Mouse (Mus musculus): ENCODE measurements at regions not wholly inside any gene's neighbourhood (a gene's known extent, or its start where the extent isn't known, plus 50 kb on each side); places are given as distances from the start of the nearest gene placed in this dataset.
A peak's percentile ranks its signal among the peaks of the same experiment; 100 is the strongest.
"Not testable (repeated sequence)": the region's sequence is repeated elsewhere in the genome, so short reads cannot be mapped to it uniquely, and the experiment has no call there.

DNA sequence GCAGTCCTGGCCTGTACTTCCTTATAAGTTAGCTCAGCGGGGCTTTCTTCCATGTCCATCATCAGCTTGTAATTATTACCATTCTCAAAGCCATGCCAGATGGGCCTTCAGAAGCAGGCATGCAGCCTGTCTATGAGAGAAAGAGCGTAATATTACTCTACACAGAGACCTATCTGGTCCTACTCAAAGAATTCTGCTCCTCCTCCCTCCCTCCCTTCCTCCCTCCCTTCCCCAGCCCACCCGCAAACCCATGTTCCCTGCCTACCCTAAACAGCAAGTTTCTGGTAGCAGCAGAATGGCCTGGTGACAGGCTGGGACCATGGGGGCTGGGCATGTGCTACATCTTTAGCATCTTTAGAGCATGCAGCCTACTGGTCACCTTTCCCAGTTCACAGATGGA, 184.9 kb upstream of the Cdkn3 start:
- Histone ChIP-seq H3K4me3 (ENCODE audit: insufficient read depth, low read length) (no peak overlapping the region), H3K27ac (ENCODE audit: insufficient read depth, low read length) (no peak overlapping the region), H3K4me1 (ENCODE audit: control insufficient read depth, insufficient read depth, low read length) (no peaks in the 10 kb centered on the region; the same call in 1 of the 2 replicates)
- TF ChIP-seq POLR2A (IDR thresholded peaks at IDR 0.05; ENCODE audit: extremely low read depth, insufficient read depth, low read length), result no peak

- no peak overlapping the region for H3K27ac ChIP-seq (ENCODE audit: insufficient read depth, low read length)
- no peak overlapping the region for H3K4me3 ChIP-seq (ENCODE audit: insufficient read depth, low read length)
- TF ChIP-seq CTCF (IDR thresholded peaks at IDR 0.05; ENCODE audit: extremely low read depth, insufficient read depth, low read length) (no peak), POLR2A (IDR thresholded peaks at IDR 0.05; ENCODE audit: extremely low read depth, insufficient read depth, low read length) (no peak)
- no peaks in the 10 kb centered on the region; the same call in 1 of the 2 replicates for H3K4me1 ChIP-seq (ENCODE audit: control insufficient read depth, insufficient read depth, low read length)
Observed at GRCm38 (mm10) chr14:46573401-46573800, 182.9 kb upstream of the Bmp4 start.

DNA sequence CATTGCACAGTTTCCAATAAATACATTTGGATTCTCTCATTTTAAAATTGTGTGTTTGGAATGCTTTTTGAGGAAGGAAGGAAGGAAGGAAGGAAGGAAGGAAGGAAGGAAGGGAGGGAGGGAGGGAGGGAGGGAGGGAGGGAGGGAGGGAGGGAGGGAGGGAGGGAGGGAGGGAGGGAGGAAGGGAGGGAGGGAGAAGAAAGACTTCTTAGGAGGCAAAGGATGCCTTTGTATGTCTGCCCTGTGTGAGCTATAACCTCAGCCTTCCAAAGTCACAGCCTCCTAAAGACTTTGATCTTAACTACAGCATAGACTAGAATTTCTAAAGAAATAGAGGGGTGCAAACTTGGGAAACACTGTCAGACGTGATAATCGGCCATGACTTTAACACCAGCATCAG, 182.5 kb upstream of the Bmp4 start:
- H3K27ac ChIP-seq (ENCODE audit: insufficient read depth, low read length); H3K4me1 ChIP-seq (ENCODE audit: control insufficient read depth, insufficient read depth, low read length): not testable (repeated sequence)

GRCm38 (mm10) chr14:46571841-46572240, 181.4 kb upstream of the Bmp4 start:
- no peaks in the 10 kb centered on the region; the same call in 1 of the 2 replicates for H3K4me1 ChIP-seq (ENCODE audit: control insufficient read depth, insufficient read depth, low read length)
- TF ChIP-seq CTCF (IDR thresholded peaks at IDR 0.05; ENCODE audit: extremely low read depth, insufficient read depth, low read length) (no peak), POLR2A (IDR thresholded peaks at IDR 0.05; ENCODE audit: extremely low read depth, insufficient read depth, low read length) (no peak)
- no peak overlapping the region for H3K4me3 ChIP-seq (ENCODE audit: insufficient read depth, low read length)
- no peak overlapping the region for H3K27ac ChIP-seq (ENCODE audit: insufficient read depth, low read length)

More for the DNA sequence above, 182.5 kb upstream of the Bmp4 start:
- not testable (repeated sequence) for H3K4me3 ChIP-seq (ENCODE audit: insufficient read depth, low read length)

DNA sequence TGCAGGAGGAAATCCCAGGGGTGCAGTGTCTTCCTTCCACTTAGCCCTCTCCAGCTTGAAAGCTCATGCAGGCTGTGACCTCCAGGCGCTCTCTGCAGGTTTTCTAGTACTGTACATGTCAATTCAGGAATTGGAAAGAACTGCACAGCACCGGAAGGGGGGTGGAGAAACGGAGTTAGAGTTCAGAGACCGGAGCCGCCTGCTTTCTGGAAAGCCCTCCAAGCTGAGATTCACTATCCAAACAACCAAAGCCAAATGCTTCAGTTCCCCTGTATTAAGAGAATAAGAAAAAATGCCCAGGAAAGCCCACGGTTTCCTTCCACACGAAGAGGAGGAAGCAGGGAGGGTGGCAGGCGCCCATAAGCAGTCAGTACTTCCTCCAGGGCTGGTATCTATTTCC, 178.8 kb upstream of the Bmp4 start:
- H3K4me3 ChIP-seq (ENCODE audit: insufficient read depth, low read length), result no peak overlapping the region
- no peak overlapping the region for H3K27ac ChIP-seq (ENCODE audit: insufficient read depth, low read length)
- TF ChIP-seq CTCF (IDR thresholded peaks at IDR 0.05; ENCODE audit: extremely low read depth, insufficient read depth, low read length), result no peak
- no peak for TF ChIP-seq POLR2A (IDR thresholded peaks at IDR 0.05; ENCODE audit: extremely low read depth, insufficient read depth, low read length)
- H3K4me1 ChIP-seq (ENCODE audit: control insufficient read depth, insufficient read depth, low read length), result no peaks in the 10 kb centered on the region; the same call in 1 of the 2 replicates

DNA sequence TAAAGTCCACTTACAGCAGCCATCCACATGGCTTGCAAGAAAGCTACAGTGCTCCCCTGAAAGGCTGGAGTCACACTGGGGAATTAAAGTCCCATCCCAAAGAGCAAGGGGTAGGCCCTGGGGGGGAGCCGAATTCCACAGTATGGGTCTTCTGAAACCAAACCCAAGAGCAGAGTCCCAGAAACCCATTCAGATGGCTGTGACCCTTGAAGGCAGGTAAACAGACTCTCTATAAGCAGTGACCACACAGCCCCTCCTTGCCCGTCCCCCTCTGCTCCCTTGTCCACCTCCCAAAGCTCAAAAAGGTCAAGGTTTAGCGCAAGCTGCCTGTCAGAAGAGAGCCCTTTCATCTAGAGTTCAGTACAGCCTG, 176.9 kb upstream of the Bmp4 start:
- TF ChIP-seq CTCF (IDR thresholded peaks at IDR 0.05; ENCODE audit: extremely low read depth, insufficient read depth, low read length) (no peak), POLR2A (IDR thresholded peaks at IDR 0.05; ENCODE audit: extremely low read depth, insufficient read depth, low read length) (no peak)
- no peak overlapping the region for H3K4me3 ChIP-seq (ENCODE audit: insufficient read depth, low read length)
- no peak overlapping the region for H3K27ac ChIP-seq (ENCODE audit: insufficient read depth, low read length)
- H3K4me1 ChIP-seq (ENCODE audit: control insufficient read depth, insufficient read depth, low read length), result no peaks in the 10 kb centered on the region; the same call in 1 of the 2 replicates

DNA sequence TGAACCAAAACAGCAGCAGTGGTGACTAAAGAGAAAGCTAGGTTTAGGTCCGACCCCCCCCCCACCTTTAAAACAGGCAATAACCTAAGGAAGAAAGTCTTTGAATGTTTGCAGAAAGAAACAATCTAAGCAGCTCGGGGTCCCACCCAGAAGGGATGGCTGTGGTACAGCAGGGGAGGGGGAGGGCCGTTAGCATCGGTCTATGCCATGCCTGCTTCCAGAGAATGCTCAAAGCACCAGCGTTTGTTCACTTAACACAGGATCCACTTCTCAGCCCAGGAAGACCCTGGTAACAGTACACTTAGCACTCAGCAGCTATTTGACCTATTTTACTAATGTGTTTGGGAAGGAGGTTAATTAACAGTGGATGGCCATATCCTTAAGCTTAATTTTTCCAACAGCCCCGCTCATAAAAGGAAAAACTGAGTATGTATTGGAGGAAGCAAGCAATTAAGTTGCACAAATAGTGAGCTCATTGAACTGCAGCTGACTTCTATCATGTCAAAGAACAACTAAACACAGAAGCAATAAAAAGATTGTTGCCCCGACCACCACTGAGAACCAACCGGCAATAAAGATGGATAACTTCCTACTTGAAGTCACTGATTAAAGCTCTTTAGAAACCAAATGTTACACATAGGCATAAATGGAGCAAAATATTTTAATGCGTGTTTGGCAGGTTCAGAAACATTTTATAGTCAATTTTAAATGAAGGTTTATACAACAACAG, 176.4 kb upstream of the Bmp4 start:
- no peak overlapping the region for H3K4me3 ChIP-seq (ENCODE audit: insufficient read depth, low read length)
- TF ChIP-seq POLR2A (IDR thresholded peaks at IDR 0.05; ENCODE audit: extremely low read depth, insufficient read depth, low read length) (no peak), CTCF (IDR thresholded peaks at IDR 0.05; ENCODE audit: extremely low read depth, insufficient read depth, low read length) (no peak)
- no peaks in the 10 kb centered on the region; the same call in 1 of the 2 replicates for H3K4me1 ChIP-seq (ENCODE audit: control insufficient read depth, insufficient read depth, low read length)
- H3K27ac ChIP-seq (ENCODE audit: insufficient read depth, low read length), result no peak overlapping the region

GRCm38 (mm10) chr14:46564998-46565397, 174.5 kb upstream of the Bmp4 start:
- H3K4me3 ChIP-seq (ENCODE audit: insufficient read depth, low read length), result no peak overlapping the region
- TF ChIP-seq POLR2A (IDR thresholded peaks at IDR 0.05; ENCODE audit: extremely low read depth, insufficient read depth, low read length) (no peak), CTCF (IDR thresholded peaks at IDR 0.05; ENCODE audit: extremely low read depth, insufficient read depth, low read length) (peak; percentile 70)
- H3K4me1 ChIP-seq (ENCODE audit: control insufficient read depth, insufficient read depth, low read length), result no peaks in the 10 kb centered on the region
- H3K27ac ChIP-seq (ENCODE audit: insufficient read depth, low read length), result no peak overlapping the region

GRCm38 (mm10) chr14:46562016-46562415, 171.5 kb upstream of the Bmp4 start:
- Histone ChIP-seq H3K4me3 (ENCODE audit: insufficient read depth, low read length) (no peak overlapping the region), H3K4me1 (ENCODE audit: control insufficient read depth, insufficient read depth, low read length) (no peaks in the 10 kb centered on the region), H3K27ac (ENCODE audit: insufficient read depth, low read length) (no peak overlapping the region)
- TF ChIP-seq POLR2A (IDR thresholded peaks at IDR 0.05; ENCODE audit: extremely low read depth, insufficient read depth, low read length) (no peak), CTCF (IDR thresholded peaks at IDR 0.05; ENCODE audit: extremely low read depth, insufficient read depth, low read length) (no peak)

DNA sequence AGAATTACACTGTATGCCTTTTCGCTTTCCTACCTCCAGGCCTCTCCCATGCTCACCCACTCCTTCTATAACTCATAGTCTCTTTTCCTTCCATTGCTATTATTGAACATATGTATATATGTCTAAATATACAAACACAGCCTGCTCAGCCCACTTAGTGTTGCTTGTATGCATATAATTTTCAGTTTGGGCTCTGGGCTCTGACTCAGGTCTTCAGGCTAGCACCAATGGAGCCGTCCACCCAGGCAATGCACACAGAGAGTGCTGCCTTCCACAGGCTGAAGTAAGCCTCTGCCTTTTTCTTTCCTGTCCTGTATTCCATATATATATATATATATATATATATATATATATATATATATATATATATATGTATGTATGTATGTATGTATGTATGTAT, 162.8 kb upstream of the Bmp4 start:
- no peak overlapping the region for H3K27ac ChIP-seq (ENCODE audit: insufficient read depth, low read length)
- no peak overlapping the region for H3K4me3 ChIP-seq (ENCODE audit: insufficient read depth, low read length)
- no peak for TF ChIP-seq CTCF (IDR thresholded peaks at IDR 0.05; ENCODE audit: extremely low read depth, insufficient read depth, low read length)
- no peak for TF ChIP-seq POLR2A (IDR thresholded peaks at IDR 0.05; ENCODE audit: extremely low read depth, insufficient read depth, low read length)
- no peaks in the 10 kb centered on the region for H3K4me1 ChIP-seq (ENCODE audit: control insufficient read depth, insufficient read depth, low read length)
